Mouse (Mus musculus): ENCODE data around the gene Vill.

DNA sequence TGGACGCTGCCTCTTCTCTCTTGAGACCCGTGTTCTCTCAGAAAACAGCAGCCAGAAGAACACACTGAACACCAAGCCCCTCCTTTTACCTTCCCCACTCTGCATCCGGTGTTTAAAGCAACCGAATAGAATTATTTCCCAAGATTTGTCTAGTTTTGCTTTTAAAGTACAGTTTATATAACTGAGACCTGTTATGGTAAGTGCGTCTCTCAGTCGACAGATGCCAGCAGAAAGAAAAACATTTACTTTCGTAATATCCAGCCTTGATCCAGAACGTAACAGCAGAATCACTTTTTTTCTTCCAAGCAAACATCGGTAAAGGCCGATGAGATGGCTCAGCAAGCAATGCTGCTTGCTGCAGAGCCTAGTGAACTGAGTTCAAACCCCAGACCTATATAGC, 45.3 kb upstream of the Vill start:
- TF ChIP-seq TAL1 (IDR thresholded peaks at IDR 0.05; ENCODE audit: low read length) (no peak), GATA1 (IDR thresholded peaks at IDR 0.05; ENCODE audit: low read length) (no peak)

Measured in erythroblast, embryonic 14.5 days (primary cell).